ENCODE assay signal across 8 mouse cellular contexts in the genomic region with DNA sequence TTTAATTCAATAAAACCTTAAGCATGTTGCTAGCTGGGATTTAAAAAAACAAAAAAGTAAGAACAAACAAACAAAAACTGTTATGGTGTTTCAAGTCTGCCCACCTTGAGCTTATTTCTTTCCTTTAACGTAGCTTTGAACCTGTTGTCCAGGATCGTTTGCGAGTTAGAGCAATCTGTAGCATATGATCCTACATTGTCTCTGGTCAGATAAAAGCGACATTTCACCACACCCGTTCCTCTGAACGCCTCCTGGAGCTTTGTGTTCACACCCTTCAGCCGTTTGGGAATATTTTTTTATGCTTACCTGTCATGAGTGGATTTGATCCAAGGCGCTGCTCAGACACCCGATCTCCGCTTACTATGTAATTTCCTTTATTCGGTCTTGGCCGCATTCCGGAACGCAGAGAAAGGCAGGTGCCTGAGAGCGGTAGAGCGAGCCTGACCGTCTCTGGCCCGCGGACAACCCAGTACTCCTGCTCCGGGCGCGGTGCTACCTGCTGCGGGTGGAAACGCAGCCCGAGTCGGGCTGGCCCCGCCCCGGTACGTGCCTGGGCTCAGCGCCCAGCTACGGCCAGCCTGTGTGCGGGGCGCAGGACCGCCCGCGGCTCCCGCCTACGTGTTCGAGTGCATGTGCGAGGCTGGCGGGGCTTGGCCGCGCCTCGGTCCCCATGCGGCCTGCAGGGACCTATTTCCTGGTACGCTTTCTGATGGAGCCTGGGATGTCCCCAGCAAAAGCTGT. TPM values are rescaled to one million over a fixed set of nuclear protein-coding genes. Genes with fewer than 3 reads are reported as not detected.
DNase-seq lines count a peak whose midpoint lies in the region; ATAC-seq and TF ChIP-seq lines count a peak whose summit lies in the region.

No protein-coding gene starts in this region.

- H3K27me3 ChIP-seq in MEL (ENCODE audit: control insufficient read depth in 1 of 2, insufficient read depth in 2 of 2, low read length in 2 of 2) = no peaks in the 10 kb centered on the region
- H3K27me3 ChIP-seq in cerebellum, adult 2 months (ENCODE audit: control insufficient read depth, insufficient read depth, low read length) = no peaks in the 10 kb centered on the region
- 0 out of 2 replicates have a peak, but pooled peaks cover 4% of the 10 kb centered on the region for H3K27me3 ChIP-seq in hindbrain, embryonic 10.5 days (ENCODE audit: insufficient read depth, poor library complexity, severe bottlenecking)
- H3K27me3 ChIP-seq in lung, postnatal 0 days (replicated peaks; ENCODE audit: insufficient read depth, low read length) = no peaks in the 10 kb centered on the region

- H3K4me2 ChIP-seq in lung, postnatal 0 days (replicated peaks; ENCODE audit: low read depth, low read length) = peak overlapping the region; percentile 75

- 1% methylated on average over 46 of the region's 46 CpGs for WGBS in cerebellum, adult 2 months
- WGBS in hindbrain, embryonic 10.5 days = 5% methylated on average over 46 of the region's 46 CpGs
- 8% methylated on average over 46 of the region's 46 CpGs for WGBS in lung, postnatal 0 days

- H3K9me3 ChIP-seq in MEL (replicated peaks; ENCODE audit: insufficient read depth, low read length) = no peaks in the 10 kb centered on the region
- no peaks in the 10 kb centered on the region for H3K9me3 ChIP-seq in hindbrain, embryonic 10.5 days
- H3K9me3 ChIP-seq in lung, postnatal 0 days (ENCODE audit: low read length) = no peaks in the 10 kb centered on the region

- peaks cover 11 to 17% of the 10 kb centered on the region in 2 experiments for H3K36me3 ChIP-seq in MEL (ENCODE audit: control insufficient read depth in 1 of 2, insufficient read depth in 2 of 2, low read length in 2 of 2)
- peaks cover 28% of the 10 kb centered on the region for H3K36me3 ChIP-seq in hindbrain, embryonic 10.5 days
- peaks cover 3% of the 10 kb centered on the region; the same call in 1 of the 2 replicates for H3K36me3 ChIP-seq in lung, postnatal 0 days (ENCODE audit: insufficient read depth, low read length)

- peaks cover 2% of the 10 kb centered on the region for H3K79me2 ChIP-seq in MEL (ENCODE audit: control insufficient read depth, insufficient read depth, low read length, poor library complexity)

- TF ChIP-seq RAD21 in MEL (IDR thresholded peaks at IDR 0.05; ENCODE audit: low read depth, low read length) = no peak

- H3K4me3 ChIP-seq in MEL (ENCODE audit: control insufficient read depth in 1 of 2, insufficient read depth in 1 of 2, low read depth in 2 of 2, low read length in 2 of 2) = peak overlapping the region; percentile 58 to 67
- H3K4me3 ChIP-seq in cerebellum, adult 2 months (replicated peaks; ENCODE audit: insufficient read depth, low read depth, low read length) = peak overlapping the region; percentile 60
- peak overlapping the region; percentile 53 for H3K4me3 ChIP-seq in hindbrain, embryonic 10.5 days
- peak overlapping the region; percentile 32 for H3K4me3 ChIP-seq in lung, postnatal 0 days (ENCODE audit: low read depth, low read length)

- TF ChIP-seq POLR2A in MEL (IDR thresholded peaks at IDR 0.05; ENCODE audit: control insufficient read depth in 1 of 2, insufficient read depth in 1 of 2, low read depth in 1 of 2, low read length in 2 of 2, poor library complexity in 1 of 2) = peak in 1 of 2 experiments; percentile 35; a peak in 1 of 4 replicates
- peak; percentile 46; the same call in 1 of the 2 replicates for TF ChIP-seq POLR2A in cerebellum, adult 2 months (IDR thresholded peaks at IDR 0.05; ENCODE audit: borderline replicate concordance, insufficient read depth, low read length)

- no peak for TF ChIP-seq EP300 in MEL (IDR thresholded peaks at IDR 0.05; ENCODE audit: low read depth in 1 of 2, low read length in 2 of 2)
- TF ChIP-seq EP300 in lung, postnatal 0 days (IDR thresholded peaks at IDR 0.05) = no peak

- peak; percentile 69 for DNase-seq in MEL (ENCODE audit: low read depth, low spot score)
- DNase-seq in cerebellum, adult 2 months = peak; percentile 91 to 92
- DNase-seq in forelimb bud, embryonic 11.5 days (ENCODE audit: low read depth, low spot score) = peak; percentile 21
- peak; percentile 56 for DNase-seq in hindbrain, embryonic 10.5 days (ENCODE audit: low spot score)
- DNase-seq in layer of hippocampus, postnatal 14 days (ENCODE audit: low spot score in 2 of 2) = peak; percentile 24 to 38
- DNase-seq in lung, postnatal 0 days (ENCODE audit: low spot score) = peak; percentile 39
- DNase-seq in ovary, postnatal 14 days (ENCODE audit: low spot score) = peak; percentile 18

- H3K9ac ChIP-seq in MEL (ENCODE audit: control insufficient read depth, low read depth, low read length, poor library complexity, severe bottlenecking) = peak overlapping the region; percentile 69
- peak overlapping the region; percentile 29; the same call in 1 of the 2 replicates for H3K9ac ChIP-seq in lung, postnatal 0 days (replicated peaks; ENCODE audit: low read depth)

- peak overlapping the region; percentile 3; the same call in 1 of the 2 replicates for H3K27ac ChIP-seq in MEL (ENCODE audit: control insufficient read depth, low read depth, low read length)
- peak overlapping the region; percentile 75 for H3K27ac ChIP-seq in cerebellum, adult 2 months (ENCODE audit: insufficient read depth, low read length)
- H3K27ac ChIP-seq in hindbrain, embryonic 10.5 days = peak overlapping the region; percentile 80
- no peak overlapping the region for H3K27ac ChIP-seq in lung, postnatal 0 days (ENCODE audit: low read length)

- ATAC-seq in lung, postnatal 0 days = peak; percentile 83
- ATAC-seq in monocyte, adult 5-6 weeks (replicated peaks; ENCODE audit: insufficient number of reproducible peaks, low FRiP score, low TSS enrichment, poor library complexity, severe bottlenecking) = no peak

- peaks cover 3 to 6% of the 10 kb centered on the region in 2 experiments for H3K4me1 ChIP-seq in MEL (ENCODE audit: control insufficient read depth in 1 of 2, insufficient read depth in 2 of 2, low read length in 2 of 2)
- peaks cover 6% of the 10 kb centered on the region for H3K4me1 ChIP-seq in cerebellum, adult 2 months (ENCODE audit: control insufficient read depth, insufficient read depth, low read length)
- H3K4me1 ChIP-seq in hindbrain, embryonic 10.5 days (replicated peaks) = peaks cover 17% of the 10 kb centered on the region
- H3K4me1 ChIP-seq in lung, postnatal 0 days (ENCODE audit: insufficient read depth, low read depth, low read length) = peaks cover 2% of the 10 kb centered on the region; the same call in 1 of the 2 replicates

- TF ChIP-seq CTCF in MEL (IDR thresholded peaks at IDR 0.05 in 2 of 3, conservative IDR thresholded peaks at IDR 0.05 in 1 of 3; ENCODE audit: control insufficient read depth in 1 of 3, insufficient read depth in 1 of 3, low read depth in 2 of 3, low read length in 3 of 3, poor library complexity in 1 of 3, severe bottlenecking in 1 of 3) = no peak
- no peak for TF ChIP-seq CTCF in cerebellum, adult 2 months (IDR thresholded peaks at IDR 0.05; ENCODE audit: borderline replicate concordance, insufficient read depth, low read depth, low read length)
- no peak for TF ChIP-seq CTCF in lung, postnatal 0 days (IDR thresholded peaks at IDR 0.05)

TF ChIP-seq in MEL, 35 proteins besides CTCF, POLR2A, EP300 and RAD21 (continues in another document):
- TF ChIP-seq ETS1 (IDR thresholded peaks at IDR 0.05; ENCODE audit: low read depth, low read length) (0 out of 2 replicates have a peak, but pooled peaks have one; percentile 11), CHD1 (IDR thresholded peaks at IDR 0.05; ENCODE audit: low read depth, low read length) (0 out of 2 replicates have a peak, but pooled peaks have one; percentile 47), SIN3A (IDR thresholded peaks at IDR 0.05; ENCODE audit: low read length) (peak; percentile 47; the same call in 1 of the 2 replicates), JUND (IDR thresholded peaks at IDR 0.05; ENCODE audit: low read depth, low read length) (no peak)

RNA-seq across cellular contexts. Expression of a gene that starts 12.0 kb away (rescaled TPM):
- total RNA-seq in MEL (2012; rRNA removed) = not detected in 2 replicates
- polyA plus RNA-seq in MEL (2012; ENCODE audit: insufficient read depth in 1 of 2, insufficient read length in 2 of 2, low read depth in 1 of 2, low replicate concordance in 2 of 2, missing spikeins in 1 of 2) = 1 to 10 TPM in 1 of 2 experiments, not detected in 1; 5.3 TPM
- not detected in 2 replicates for polyA plus RNA-seq in cerebellum, adult 2 months (2012; rRNA removed)
- 14.2 and 16.3 TPM in 2 replicates for polyA plus RNA-seq in hindbrain, embryonic 10.5 days (2016; fragmentation: Nextera tagmentation; extraction: Ambion mirVana)
- 10 to 100 TPM; 10.2 to 11.3 TPM for total RNA-seq in layer of hippocampus, postnatal 14 days (2021)
- polyA plus RNA-seq in lung, postnatal 0 days (2015; fragmentation: Nextera tagmentation; extraction: Ambion mirVana) = 4.3 and 7.2 TPM in 2 replicates
- total RNA-seq in monocyte, adult 5-6 weeks (2017) = not detected in 3 replicates

RNA-seq across cellular contexts. Expression of a gene that starts 14.8 kb away (rescaled TPM):
- total RNA-seq in MEL (2012; rRNA removed) = 10.1 and 13.7 TPM in 2 replicates
- polyA plus RNA-seq in MEL (2012; ENCODE audit: insufficient read depth in 1 of 2, insufficient read length in 2 of 2, low read depth in 1 of 2, low replicate concordance in 2 of 2, missing spikeins in 1 of 2) = 10 to 100 TPM in 1 of 2 experiments, not detected in 1; 19.2 TPM
- 33.4 and 35.2 TPM in 2 replicates for polyA plus RNA-seq in cerebellum, adult 2 months (2012; rRNA removed)
- 19.7 and 20.8 TPM in 2 replicates for polyA plus RNA-seq in hindbrain, embryonic 10.5 days (2016; fragmentation: Nextera tagmentation; extraction: Ambion mirVana)
- total RNA-seq in layer of hippocampus, postnatal 14 days (2021) = 10 to 100 TPM; 26.6 to 30.0 TPM
- 9.1 and 9.2 TPM in 2 replicates for polyA plus RNA-seq in lung, postnatal 0 days (2015; fragmentation: Nextera tagmentation; extraction: Ambion mirVana)
- total RNA-seq in monocyte, adult 5-6 weeks (2017) = 22.8 to 30.2 TPM (median 29.5 TPM) in 3 replicates

RNA-seq across cellular contexts. Expression of a gene that starts 48.0 kb away (rescaled TPM):
- total RNA-seq in MEL (2012; rRNA removed) = not detected in 2 replicates
- polyA plus RNA-seq in MEL (2012; ENCODE audit: insufficient read depth in 1 of 2, insufficient read length in 2 of 2, low read depth in 1 of 2, low replicate concordance in 2 of 2, missing spikeins in 1 of 2) = under 1 TPM in 1 of 2 experiments, not detected in 1; 0.07 TPM
- polyA plus RNA-seq in cerebellum, adult 2 months (2012; rRNA removed) = 5.5 TPM in 2 replicates
- 1.8 and 5.1 TPM in 2 replicates for polyA plus RNA-seq in hindbrain, embryonic 10.5 days (2016; fragmentation: Nextera tagmentation; extraction: Ambion mirVana)
- 10 to 100 TPM; 58.9 to 71.0 TPM for total RNA-seq in layer of hippocampus, postnatal 14 days (2021)
- polyA plus RNA-seq in lung, postnatal 0 days (2015; fragmentation: Nextera tagmentation; extraction: Ambion mirVana) = 0.04 TPM in 2 replicates
- total RNA-seq in monocyte, adult 5-6 weeks (2017) = not detected in 3 replicates

RNA-seq across cellular contexts. Expression of a gene that starts 48.3 kb away (rescaled TPM):
- 22.7 and 23.2 TPM in 2 replicates for total RNA-seq in MEL (2012; rRNA removed)
- polyA plus RNA-seq in MEL (2012; ENCODE audit: insufficient read depth in 1 of 2, insufficient read length in 2 of 2, low read depth in 1 of 2, low replicate concordance in 2 of 2, missing spikeins in 1 of 2) = 10 to 100 TPM in 1 of 2 experiments, not detected in 1; 23.3 TPM
- 72.6 and 79.9 TPM in 2 replicates for polyA plus RNA-seq in cerebellum, adult 2 months (2012; rRNA removed)
- 83.4 and 93.6 TPM in 2 replicates for polyA plus RNA-seq in hindbrain, embryonic 10.5 days (2016; fragmentation: Nextera tagmentation; extraction: Ambion mirVana)
- total RNA-seq in layer of hippocampus, postnatal 14 days (2021) = 10 to 100 TPM; 59.0 to 65.7 TPM
- polyA plus RNA-seq in lung, postnatal 0 days (2015; fragmentation: Nextera tagmentation; extraction: Ambion mirVana) = 34.6 and 42.7 TPM in 2 replicates
- 87.0 to 108 TPM (median 106 TPM) in 3 replicates for total RNA-seq in monocyte, adult 5-6 weeks (2017)

Comparison
In these comparisons a context has a peak if more than half of its experiments do, and no peak if none do; other contexts are left out.
1. DNase-seq: peak in every context shown above with its lines; median percentile 92 in cerebellum, adult 2 months; 69 in MEL; 56 in hindbrain, embryonic 10.5 days; 39 in lung, postnatal 0 days; 31 in layer of hippocampus, postnatal 14 days; 21 in forelimb bud, embryonic 11.5 days; 18 in ovary, postnatal 14 days.